In the genomic region with DNA sequence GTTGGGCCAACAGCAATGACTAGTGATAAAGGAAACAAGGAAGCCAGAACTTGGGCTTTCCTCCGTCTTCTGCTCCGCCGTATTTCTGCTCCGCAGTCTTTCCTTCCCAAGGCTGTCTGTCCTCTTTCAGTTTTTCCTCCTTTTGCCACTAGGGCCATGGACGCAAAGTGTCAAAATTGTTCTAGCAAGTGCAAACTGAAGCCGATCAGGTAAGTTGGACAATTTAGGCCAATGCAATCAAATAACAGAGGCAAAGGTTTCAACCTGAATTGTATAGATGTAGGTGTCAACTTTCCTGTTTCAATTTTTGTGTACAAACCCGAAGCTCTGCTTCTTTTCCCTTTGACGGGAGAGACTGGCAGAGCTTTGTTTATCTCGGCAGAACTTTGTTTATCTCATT, we compare ENCODE assay signal across 14 mouse cellular contexts. TPM values are rescaled to one million over a fixed set of nuclear protein-coding genes. Genes with fewer than 3 reads are reported as not detected.
DNase-seq lines count a peak whose midpoint lies in the region; ATAC-seq and TF ChIP-seq lines count a peak whose summit lies in the region.
"Had no signal": no experiment of that assay in that cellular context is flagged by ENCODE, and none has a peak within 500 bp of the region (broad histone marks: within the 10 kb centered on the region; RNA-seq: fewer than 3 reads in every experiment).

No protein-coding gene starts in this region.

- intact Hi-C loops in heart, postnatal 25 days (cut with DNase I), result loop anchor here (5.0 to 10.0 kb wide), 2 partner anchors 45 to 77 kb away; a partner anchor contains a TSS

- H3K4me3 ChIP-seq in cerebellum, adult 2 months (replicated peaks; ENCODE audit: insufficient read depth, low read depth, low read length), result no peak overlapping the region
- H3K4me3 ChIP-seq in heart, postnatal 0 days (ENCODE audit: low read depth, low read length), result no peak overlapping the region
- H3K4me3 ChIP-seq in lung, embryonic 16.5 days (ENCODE audit: low read length), result no peak overlapping the region
- H3K4me3 ChIP-seq in stomach, embryonic 14.5 days (ENCODE audit: low read depth, low read length), result no peak overlapping the region

- no peak for TF ChIP-seq EP300 in heart, postnatal 0 days (IDR thresholded peaks at IDR 0.05; ENCODE audit: low read depth)

- H3K36me3 ChIP-seq in heart, postnatal 0 days (replicated peaks; ENCODE audit: control insufficient read depth, insufficient read depth, low read length), result no peaks in the 10 kb centered on the region
- H3K36me3 ChIP-seq in lung, embryonic 16.5 days (ENCODE audit: control insufficient read depth, insufficient read depth, low read length), result no peaks in the 10 kb centered on the region
- H3K36me3 ChIP-seq in stomach, embryonic 14.5 days (ENCODE audit: control insufficient read depth, insufficient read depth, low read length), result no peaks in the 10 kb centered on the region

- H3K27ac ChIP-seq in cerebellum, adult 2 months (ENCODE audit: insufficient read depth, low read length), result peak overlapping the region; percentile 0; the same call in 1 of the 2 replicates
- H3K27ac ChIP-seq in heart, postnatal 0 days (ENCODE audit: low read depth), result peak overlapping the region; percentile 44; the same call in 1 of the 2 replicates
- peak overlapping the region; percentile 58 for H3K27ac ChIP-seq in lung, embryonic 16.5 days (ENCODE audit: low read length)
- peak overlapping the region; percentile 61 for H3K27ac ChIP-seq in stomach, embryonic 14.5 days (ENCODE audit: low read length)
- H3K27ac ChIP-seq: hindbrain, embryonic 14.5 days had no signal

- DNase-seq in cerebellum, adult 2 months, result no peak
- no peak for DNase-seq in cerebellum, postnatal 14 days
- no peak for DNase-seq in heart, postnatal 0 days (ENCODE audit: low spot score)
- no peak for DNase-seq in heart, postnatal 25 days (ENCODE audit: low spot score)
- no peak for DNase-seq in lung, postnatal 36 days
- DNase-seq in adrenal gland, postnatal 4 days (ENCODE audit: low spot score in 2 of 2), result no peak
- DNase-seq: retina, postnatal 1 day had no signal

- no peaks in the 10 kb centered on the region for H3K27me3 ChIP-seq in cerebellum, adult 2 months (ENCODE audit: control insufficient read depth, insufficient read depth, low read length)
- H3K27me3 ChIP-seq in heart, postnatal 0 days (ENCODE audit: control insufficient read depth, insufficient read depth, low read length), result no peaks in the 10 kb centered on the region
- no peaks in the 10 kb centered on the region for H3K27me3 ChIP-seq in lung, embryonic 16.5 days (ENCODE audit: control insufficient read depth, insufficient read depth, low read depth, low read length)
- H3K27me3 ChIP-seq in stomach, embryonic 14.5 days (ENCODE audit: control insufficient read depth, insufficient read depth, low read length), result no peaks in the 10 kb centered on the region

- no peaks in the 10 kb centered on the region for H3K4me1 ChIP-seq in cerebellum, adult 2 months (ENCODE audit: control insufficient read depth, insufficient read depth, low read length)
- H3K4me1 ChIP-seq in heart, postnatal 0 days (ENCODE audit: control insufficient read depth, insufficient read depth), result peaks cover 5% of the 10 kb centered on the region; the same call in 1 of the 2 replicates
- peaks cover 21% of the 10 kb centered on the region for H3K4me1 ChIP-seq in lung, embryonic 16.5 days (replicated peaks; ENCODE audit: control insufficient read depth, insufficient read depth, low read length)
- H3K4me1 ChIP-seq in stomach, embryonic 14.5 days (ENCODE audit: control insufficient read depth, insufficient read depth, low read length), result peaks cover 15% of the 10 kb centered on the region; the same call in 1 of the 2 replicates

- no peak overlapping the region for H3K9ac ChIP-seq in heart, postnatal 0 days (replicated peaks; ENCODE audit: low read depth, low read length)
- H3K9ac ChIP-seq in lung, embryonic 16.5 days (ENCODE audit: low read length), result no peak overlapping the region
- H3K9ac ChIP-seq in stomach, embryonic 14.5 days (replicated peaks; ENCODE audit: low read depth, low read length), result no peak overlapping the region
- H3K9ac ChIP-seq: hindbrain, embryonic 14.5 days; lung, embryonic 14.5 days had no signal

- TF ChIP-seq CTCF in cerebellum, adult 2 months (IDR thresholded peaks at IDR 0.05; ENCODE audit: borderline replicate concordance, insufficient read depth, low read depth, low read length), result no peak
- no peak for TF ChIP-seq CTCF in heart, postnatal 0 days (IDR thresholded peaks at IDR 0.05; ENCODE audit: low read depth)

- no peak for TF ChIP-seq POLR2A in cerebellum, adult 2 months (IDR thresholded peaks at IDR 0.05; ENCODE audit: borderline replicate concordance, insufficient read depth, low read length)

- no peak for ATAC-seq in heart, postnatal 0 days (ENCODE audit: insufficient read depth, low read depth)
- peak; percentile 3; the same call in 1 of the 2 replicates for ATAC-seq in lung, embryonic 16.5 days (ENCODE audit: low read depth)
- no peak for ATAC-seq in stomach, embryonic 14.5 days (ENCODE audit: insufficient number of reproducible peaks, insufficient read depth, low FRiP score, low read depth)

- 29% methylated on average over 9 of the region's 9 CpGs for WGBS in cerebellum, adult 2 months
- WGBS in heart, postnatal 0 days, result 54% methylated on average over 9 of the region's 9 CpGs
- WGBS in lung, embryonic 16.5 days, result 48% methylated on average over 9 of the region's 9 CpGs
- 44% methylated on average over 9 of the region's 9 CpGs for WGBS in stomach, embryonic 14.5 days

- H3K4me2 ChIP-seq in heart, postnatal 0 days (ENCODE audit: low read depth, low read length), result 0 out of 2 replicates have a peak overlapping the region, but pooled peaks have one; percentile 27
- peak overlapping the region; percentile 9; the same call in 1 of the 2 replicates for H3K4me2 ChIP-seq in lung, embryonic 16.5 days (ENCODE audit: low read depth, low read length)
- H3K4me2 ChIP-seq in stomach, embryonic 14.5 days (replicated peaks; ENCODE audit: low read depth, low read length), result no peak overlapping the region
- H3K4me2 ChIP-seq: hindbrain, embryonic 14.5 days; lung, embryonic 14.5 days had no signal

- no peaks in the 10 kb centered on the region; the same call in 1 of the 2 replicates for H3K9me3 ChIP-seq in heart, postnatal 0 days (replicated peaks; ENCODE audit: control insufficient read depth, low read length)
- H3K9me3 ChIP-seq in lung, embryonic 16.5 days (ENCODE audit: control insufficient read depth, low read length), result no peaks in the 10 kb centered on the region
- no peaks in the 10 kb centered on the region for H3K9me3 ChIP-seq in stomach, embryonic 14.5 days (ENCODE audit: control insufficient read depth, low read depth, low read length)

RNA-seq across cellular contexts. Expression of a gene that starts 7.4 kb away (rescaled TPM):
- polyA plus RNA-seq in cerebellum, adult 2 months (2012; rRNA removed), result 0.10 TPM in 1 of 2 replicates, not detected in the other
- total RNA-seq in heart, postnatal 0 days (2014; rRNA removed; ENCODE audit: low replicate concordance), result not detected in 2 replicates
- polyA plus RNA-seq in heart, postnatal 0 days (2015; fragmentation: Nextera tagmentation; extraction: Ambion mirVana), result not detected in 2 replicates
- not detected for total RNA-seq in heart, postnatal 25 days (2021)
- polyA plus RNA-seq in lung, embryonic 16.5 days (2015; fragmentation: Nextera tagmentation; extraction: Ambion mirVana), result not detected in 2 replicates
- polyA plus RNA-seq in stomach, embryonic 14.5 days (2014; fragmentation: Nextera tagmentation; extraction: Ambion mirVana), result not detected in 2 replicates
- not detected for total RNA-seq in adrenal gland, postnatal 4 days (2021)
- total RNA-seq: gastrocnemius, adult 8-10 months; left cerebral cortex, postnatal 14 days; monocyte, adult 5-6 weeks had no signal
- polyA plus RNA-seq: hindbrain, embryonic 14.5 days; lung, embryonic 14.5 days had no signal

RNA-seq across cellular contexts. Expression of a gene that starts 11.7 kb away (rescaled TPM):
- not detected in 2 replicates for polyA plus RNA-seq in cerebellum, adult 2 months (2012; rRNA removed)
- not detected in 2 replicates for total RNA-seq in heart, postnatal 0 days (2014; rRNA removed; ENCODE audit: low replicate concordance)
- polyA plus RNA-seq in heart, postnatal 0 days (2015; fragmentation: Nextera tagmentation; extraction: Ambion mirVana), result not detected in 2 replicates
- total RNA-seq in heart, postnatal 25 days (2021), result not detected
- not detected in 2 replicates for polyA plus RNA-seq in lung, embryonic 16.5 days (2015; fragmentation: Nextera tagmentation; extraction: Ambion mirVana)
- not detected in 2 replicates for polyA plus RNA-seq in stomach, embryonic 14.5 days (2014; fragmentation: Nextera tagmentation; extraction: Ambion mirVana)
- not detected for total RNA-seq in adrenal gland, postnatal 4 days (2021)
- total RNA-seq: left cerebral cortex, postnatal 14 days; monocyte, adult 5-6 weeks had no signal
- polyA plus RNA-seq: hindbrain, embryonic 14.5 days; lung, embryonic 14.5 days had no signal

RNA-seq across cellular contexts. Expression of a gene that starts 16.0 kb away (rescaled TPM):
- 997 and 1,033 TPM in 2 replicates for polyA plus RNA-seq in cerebellum, adult 2 months (2012; rRNA removed)
- 785 and 1,158 TPM in 2 replicates for total RNA-seq in heart, postnatal 0 days (2014; rRNA removed; ENCODE audit: low replicate concordance)
- polyA plus RNA-seq in heart, postnatal 0 days (2015; fragmentation: Nextera tagmentation; extraction: Ambion mirVana), result 581 and 591 TPM in 2 replicates
- 1,000 to 10,000 TPM; 1,299 to 1,387 TPM for total RNA-seq in heart, postnatal 25 days (2021)
- 93.3 and 109 TPM in 2 replicates for polyA plus RNA-seq in lung, embryonic 16.5 days (2015; fragmentation: Nextera tagmentation; extraction: Ambion mirVana)
- polyA plus RNA-seq in stomach, embryonic 14.5 days (2014; fragmentation: Nextera tagmentation; extraction: Ambion mirVana), result 54.6 and 59.3 TPM in 2 replicates
- total RNA-seq in adrenal gland, postnatal 4 days (2021), result 100 to 1,000 TPM; 155 to 181 TPM

RNA-seq across cellular contexts. Expression of a gene that starts 37.3 kb away (rescaled TPM):
- polyA plus RNA-seq in cerebellum, adult 2 months (2012; rRNA removed), result 13.8 and 15.0 TPM in 2 replicates
- total RNA-seq in heart, postnatal 0 days (2014; rRNA removed; ENCODE audit: low replicate concordance), result not detected in 2 replicates
- 0.15 and 0.26 TPM in 2 replicates for polyA plus RNA-seq in heart, postnatal 0 days (2015; fragmentation: Nextera tagmentation; extraction: Ambion mirVana)
- total RNA-seq in heart, postnatal 25 days (2021), result under 1 TPM in 1 of 2 experiments, not detected in 1; 0.36 TPM
- polyA plus RNA-seq in lung, embryonic 16.5 days (2015; fragmentation: Nextera tagmentation; extraction: Ambion mirVana), result 0.25 and 0.43 TPM in 2 replicates
- polyA plus RNA-seq in stomach, embryonic 14.5 days (2014; fragmentation: Nextera tagmentation; extraction: Ambion mirVana), result 0.30 and 0.55 TPM in 2 replicates
- total RNA-seq in adrenal gland, postnatal 4 days (2021), result under 1 TPM; 0.82 to 0.95 TPM
- total RNA-seq: monocyte, adult 5-6 weeks had no signal

RNA-seq across cellular contexts. Expression of a gene that starts 45.3 kb away (rescaled TPM):
- 52.5 and 55.4 TPM in 2 replicates for polyA plus RNA-seq in cerebellum, adult 2 months (2012; rRNA removed)
- 21.6 and 57.0 TPM in 2 replicates for total RNA-seq in heart, postnatal 0 days (2014; rRNA removed; ENCODE audit: low replicate concordance)
- 27.2 and 37.7 TPM in 2 replicates for polyA plus RNA-seq in heart, postnatal 0 days (2015; fragmentation: Nextera tagmentation; extraction: Ambion mirVana)
- total RNA-seq in heart, postnatal 25 days (2021), result 10 to 100 TPM; 19.8 to 20.9 TPM
- polyA plus RNA-seq in lung, embryonic 16.5 days (2015; fragmentation: Nextera tagmentation; extraction: Ambion mirVana), result 33.5 and 40.4 TPM in 2 replicates
- polyA plus RNA-seq in stomach, embryonic 14.5 days (2014; fragmentation: Nextera tagmentation; extraction: Ambion mirVana), result 56.3 and 63.4 TPM in 2 replicates
- total RNA-seq in adrenal gland, postnatal 4 days (2021), result 10 to 100 TPM; 37.5 to 44.2 TPM

Comparison
In these comparisons a context has a peak if more than half of its experiments do, and no peak if none do; other contexts are left out.
1. H3K27ac ChIP-seq: peak in every context shown above with its lines; median percentile 61 in stomach, embryonic 14.5 days; 58 in lung, embryonic 16.5 days; 44 in heart, postnatal 0 days; 0 in cerebellum, adult 2 months.